In the genomic region with DNA sequence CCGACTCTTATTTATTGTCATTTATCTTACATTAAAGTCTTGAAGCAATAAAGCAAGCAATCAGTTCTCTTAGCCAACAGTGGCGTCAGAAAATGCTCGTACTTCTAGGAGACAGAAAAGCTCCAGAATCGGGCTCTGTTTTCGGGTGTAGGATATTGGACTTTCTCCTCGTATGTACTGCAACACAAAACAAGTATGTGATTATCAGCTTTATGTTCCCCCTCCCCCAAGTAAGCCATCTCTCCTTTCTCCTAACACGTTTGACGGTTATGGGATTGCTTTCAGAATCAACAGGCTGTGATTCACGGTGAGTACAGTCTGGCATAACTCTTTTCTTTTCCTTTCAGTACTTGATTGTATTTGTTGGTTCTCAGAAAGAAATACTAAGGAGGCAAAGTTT, we compare ENCODE assay signal across 11 mouse cellular contexts. TPM values are rescaled to one million over a fixed set of nuclear protein-coding genes. Genes with fewer than 3 reads are reported as not detected.
DNase-seq lines count a peak whose midpoint lies in the region; ATAC-seq and TF ChIP-seq lines count a peak whose summit lies in the region.
"Had no signal": no experiment of that assay in that cellular context is flagged by ENCODE, and none has a peak within 500 bp of the region (broad histone marks: within the 10 kb centered on the region; RNA-seq: fewer than 3 reads in every experiment).

No protein-coding gene starts in this region.

- DNase-seq in embryonic facial prominence, embryonic 14.5 days (ENCODE audit: low spot score), result no peak
- no peak for DNase-seq in embryonic facial prominence, embryonic 10.5 days (ENCODE audit: low spot score)
- DNase-seq in kidney, postnatal 0 days (ENCODE audit: low spot score), result no peak
- DNase-seq in kidney, postnatal 25 days, result no peak
- DNase-seq in testis, postnatal 14 days (ENCODE audit: low spot score), result no peak
- DNase-seq: cerebellum, postnatal 14 days; kidney, postnatal 10 days had no signal

- no peak for TF ChIP-seq CTCF in kidney, postnatal 0 days (IDR thresholded peaks at IDR 0.05; ENCODE audit: low read depth)
- no peak for TF ChIP-seq CTCF in small intestine, adult 2 months (IDR thresholded peaks at IDR 0.05; ENCODE audit: extremely low read depth, insufficient read length, insufficient replicate concordance, low read depth, low read length)

- TF ChIP-seq POLR2A in small intestine, adult 2 months (IDR thresholded peaks at IDR 0.05; ENCODE audit: low read depth, low read length), result no peak

- WGBS in embryonic facial prominence, embryonic 14.5 days, result 40% methylated on average over 9 of the region's 9 CpGs
- WGBS in embryonic facial prominence, embryonic 10.5 days, result 61% methylated on average over 9 of the region's 9 CpGs
- WGBS in kidney, postnatal 0 days, result 33% methylated on average over 9 of the region's 9 CpGs
- 17% methylated on average over 9 of the region's 9 CpGs for WGBS in small intestine, adult 2 months
- WGBS in forebrain, embryonic 15.5 days, result 34% methylated on average over 9 of the region's 9 CpGs

- H3K9me3 ChIP-seq in embryonic facial prominence, embryonic 14.5 days (ENCODE audit: control insufficient read depth, low read length), result no peaks in the 10 kb centered on the region
- no peaks in the 10 kb centered on the region for H3K9me3 ChIP-seq in embryonic facial prominence, embryonic 10.5 days
- H3K9me3 ChIP-seq in kidney, postnatal 0 days (replicated peaks; ENCODE audit: low read length), result no peaks in the 10 kb centered on the region
- no peaks in the 10 kb centered on the region for H3K9me3 ChIP-seq in forebrain, embryonic 15.5 days

- H3K4me3 ChIP-seq in embryonic facial prominence, embryonic 14.5 days (ENCODE audit: low read depth, low read length), result no peak overlapping the region
- H3K4me3 ChIP-seq in embryonic facial prominence, embryonic 10.5 days, result no peak overlapping the region
- H3K4me3 ChIP-seq in kidney, postnatal 0 days (replicated peaks; ENCODE audit: low read depth, low read length), result 0 out of 2 replicates have a peak overlapping the region, but pooled peaks have one; percentile 12
- peak overlapping the region; percentile 58 for H3K4me3 ChIP-seq in brown adipose tissue, adult 24 weeks (ENCODE audit: insufficient read depth, low read depth, low read length)
- no peak overlapping the region for H3K4me3 ChIP-seq in small intestine, adult 2 months (ENCODE audit: low read depth, low read length)
- no peak overlapping the region for H3K4me3 ChIP-seq in forebrain, embryonic 15.5 days

- ATAC-seq in embryonic facial prominence, embryonic 14.5 days (ENCODE audit: low read depth), result no peak
- ATAC-seq in kidney, postnatal 0 days (replicated peaks; ENCODE audit: low FRiP score, low read depth), result no peak
- no peak for ATAC-seq in forebrain, embryonic 15.5 days (replicated peaks)
- ATAC-seq: hindbrain, embryonic 16.5 days had no signal

- H3K9ac ChIP-seq in embryonic facial prominence, embryonic 14.5 days (ENCODE audit: low read depth, low read length), result no peak overlapping the region
- H3K9ac ChIP-seq in kidney, postnatal 0 days (ENCODE audit: low read depth, low read length), result no peak overlapping the region
- no peak overlapping the region for H3K9ac ChIP-seq in forebrain, embryonic 15.5 days (replicated peaks)

- no peaks in the 10 kb centered on the region for H3K36me3 ChIP-seq in embryonic facial prominence, embryonic 14.5 days (ENCODE audit: control insufficient read depth, insufficient read depth, low read length)
- no peaks in the 10 kb centered on the region for H3K36me3 ChIP-seq in embryonic facial prominence, embryonic 10.5 days (replicated peaks)
- H3K36me3 ChIP-seq in kidney, postnatal 0 days (ENCODE audit: insufficient read depth, low read length), result no peaks in the 10 kb centered on the region
- no peaks in the 10 kb centered on the region for H3K36me3 ChIP-seq in small intestine, adult 2 months (ENCODE audit: control insufficient read depth, insufficient read depth, low read length)
- H3K36me3 ChIP-seq in forebrain, embryonic 15.5 days, result no peaks in the 10 kb centered on the region

- peak overlapping the region; percentile 10; the same call in 1 of the 2 replicates for H3K4me2 ChIP-seq in embryonic facial prominence, embryonic 14.5 days (ENCODE audit: low read depth, low read length)
- H3K4me2 ChIP-seq in kidney, postnatal 0 days (ENCODE audit: low read length), result peak overlapping the region; percentile 10; the same call in 1 of the 2 replicates
- no peak overlapping the region for H3K4me2 ChIP-seq in forebrain, embryonic 15.5 days (replicated peaks)

- H3K4me1 ChIP-seq in embryonic facial prominence, embryonic 14.5 days (ENCODE audit: control insufficient read depth, insufficient read depth, low read length), result peaks cover 16% of the 10 kb centered on the region
- peaks cover 38% of the 10 kb centered on the region for H3K4me1 ChIP-seq in embryonic facial prominence, embryonic 10.5 days
- no peaks in the 10 kb centered on the region for H3K4me1 ChIP-seq in kidney, postnatal 0 days (replicated peaks; ENCODE audit: insufficient read depth, low read length)
- peaks cover 5% of the 10 kb centered on the region; the same call in 1 of the 2 replicates for H3K4me1 ChIP-seq in brown adipose tissue, adult 24 weeks (ENCODE audit: control insufficient read depth, insufficient read depth, insufficient read length, low read length)
- peaks cover 2% of the 10 kb centered on the region; the same call in 1 of the 2 replicates for H3K4me1 ChIP-seq in small intestine, adult 2 months (ENCODE audit: control insufficient read depth, insufficient read depth, insufficient read length, low read length)
- H3K4me1 ChIP-seq in forebrain, embryonic 15.5 days, result peaks cover 7% of the 10 kb centered on the region; the same call in 1 of the 2 replicates

- no peak overlapping the region for H3K27ac ChIP-seq in embryonic facial prominence, embryonic 14.5 days (replicated peaks; ENCODE audit: low read depth, low read length)
- no peak overlapping the region for H3K27ac ChIP-seq in embryonic facial prominence, embryonic 10.5 days (replicated peaks)
- H3K27ac ChIP-seq in kidney, postnatal 0 days, result no peak overlapping the region
- H3K27ac ChIP-seq in brown adipose tissue, adult 24 weeks (replicated peaks; ENCODE audit: low read depth, low read length), result peak overlapping the region; percentile 78
- H3K27ac ChIP-seq in small intestine, adult 2 months (ENCODE audit: insufficient read depth, low read depth, low read length), result peak overlapping the region; percentile 98
- no peak overlapping the region for H3K27ac ChIP-seq in forebrain, embryonic 15.5 days (replicated peaks)

- no peaks in the 10 kb centered on the region for H3K27me3 ChIP-seq in embryonic facial prominence, embryonic 14.5 days (replicated peaks; ENCODE audit: control insufficient read depth, insufficient read depth, low read length)
- peaks cover 44% of the 10 kb centered on the region for H3K27me3 ChIP-seq in embryonic facial prominence, embryonic 10.5 days (replicated peaks; ENCODE audit: low read depth, poor library complexity, severe bottlenecking)
- no peaks in the 10 kb centered on the region for H3K27me3 ChIP-seq in kidney, postnatal 0 days (ENCODE audit: insufficient read depth, low read length)
- no peaks in the 10 kb centered on the region for H3K27me3 ChIP-seq in small intestine, adult 2 months (ENCODE audit: control insufficient read depth, insufficient read depth, low read length)
- H3K27me3 ChIP-seq in forebrain, embryonic 15.5 days, result no peaks in the 10 kb centered on the region

RNA-seq across cellular contexts. Expression of a gene that starts 30.7 kb away (rescaled TPM):
- polyA plus RNA-seq in embryonic facial prominence, embryonic 14.5 days (2014; fragmentation: Nextera tagmentation; extraction: Ambion mirVana), result 14.7 and 15.0 TPM in 2 replicates
- polyA plus RNA-seq in embryonic facial prominence, embryonic 10.5 days (2016; fragmentation: Nextera tagmentation; extraction: Ambion mirVana), result 12.7 and 15.0 TPM in 2 replicates
- 13.1 and 14.7 TPM in 2 replicates for polyA plus RNA-seq in kidney, postnatal 0 days (2015; fragmentation: Nextera tagmentation; extraction: Ambion mirVana)
- polyA plus RNA-seq in brown adipose tissue, adult 24 weeks (2012; ENCODE audit: insufficient read depth, insufficient read length, missing spikeins), result 10.1 and 10.5 TPM in 2 replicates
- 1.1 and 3.3 TPM in 2 replicates for polyA plus RNA-seq in small intestine, adult 2 months (2012; rRNA removed)
- polyA plus RNA-seq in forebrain, embryonic 15.5 days (2015; fragmentation: Nextera tagmentation; extraction: Ambion mirVana), result 17.4 and 18.5 TPM in 2 replicates

RNA-seq across cellular contexts. Expression of a gene that starts 42.3 kb away (rescaled TPM):
- 65.4 and 71.3 TPM in 2 replicates for polyA plus RNA-seq in embryonic facial prominence, embryonic 14.5 days (2014; fragmentation: Nextera tagmentation; extraction: Ambion mirVana)
- 81.8 and 82.1 TPM in 2 replicates for polyA plus RNA-seq in embryonic facial prominence, embryonic 10.5 days (2016; fragmentation: Nextera tagmentation; extraction: Ambion mirVana)
- 38.9 and 39.6 TPM in 2 replicates for polyA plus RNA-seq in kidney, postnatal 0 days (2015; fragmentation: Nextera tagmentation; extraction: Ambion mirVana)
- polyA plus RNA-seq in brown adipose tissue, adult 24 weeks (2012; ENCODE audit: insufficient read depth, insufficient read length, missing spikeins), result 13.4 and 15.3 TPM in 2 replicates
- polyA plus RNA-seq in small intestine, adult 2 months (2012; rRNA removed), result 6.9 and 14.9 TPM in 2 replicates
- polyA plus RNA-seq in forebrain, embryonic 15.5 days (2015; fragmentation: Nextera tagmentation; extraction: Ambion mirVana), result 81.6 and 83.0 TPM in 2 replicates

Comparison
In these comparisons a context has a peak if more than half of its experiments do, and no peak if none do; other contexts are left out.
1. H3K27ac ChIP-seq: peak in brown adipose tissue, adult 24 weeks (single experiment) and small intestine, adult 2 months (single experiment); none in embryonic facial prominence, embryonic 14.5 days (single experiment), embryonic facial prominence, embryonic 10.5 days (single experiment), kidney, postnatal 0 days (single experiment) and forebrain, embryonic 15.5 days (single experiment).
2. H3K4me3 ChIP-seq: peak in kidney, postnatal 0 days (single experiment) and brown adipose tissue, adult 24 weeks (single experiment); none in embryonic facial prominence, embryonic 14.5 days (single experiment), embryonic facial prominence, embryonic 10.5 days (single experiment), small intestine, adult 2 months (single experiment) and forebrain, embryonic 15.5 days (single experiment).